Mouse (Mus musculus): Measurements from ENCODE around the gene Ubr3.
"Not testable (repeated sequence)": the region's sequence is repeated elsewhere in the genome, so short reads cannot be mapped to it uniquely, and the experiment has no call there.

The Ubr3 gene

DNA sequence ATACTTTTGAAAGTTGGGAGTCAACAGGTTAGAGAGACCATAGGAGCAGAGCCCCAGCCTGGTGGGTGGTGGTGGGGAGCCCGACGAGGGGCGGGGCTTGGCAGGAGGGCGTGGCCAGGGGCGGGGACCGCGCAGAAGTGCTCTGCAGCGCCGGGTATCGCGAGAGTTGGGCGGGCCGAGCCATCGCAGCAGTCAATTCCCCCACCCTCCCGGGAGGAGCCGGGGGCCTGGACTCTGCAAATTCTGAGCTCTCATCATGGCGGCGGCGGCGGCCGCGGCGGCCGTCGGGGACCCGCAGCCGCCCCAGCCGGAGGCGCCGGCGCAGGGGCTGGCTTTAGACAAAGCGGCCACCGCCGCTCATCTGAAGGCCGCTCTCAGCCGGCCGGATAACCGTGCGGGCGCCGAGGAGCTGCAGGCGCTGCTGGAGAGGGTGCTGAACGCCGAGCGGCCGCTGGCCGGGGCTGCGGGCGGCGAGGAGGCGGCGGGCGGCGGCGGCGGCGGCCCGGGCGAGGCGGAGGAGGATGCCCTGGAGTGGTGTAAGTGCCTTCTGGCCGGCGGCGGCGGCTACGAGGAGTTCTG is at the start of gene Ubr3:
Gene Ubr3 (plus strand): TSS at position 208 of the 579 bp plus-strand sequence.
- peak; percentile 97 for DNase-seq (ENCODE audit: low spot score)

DNA sequence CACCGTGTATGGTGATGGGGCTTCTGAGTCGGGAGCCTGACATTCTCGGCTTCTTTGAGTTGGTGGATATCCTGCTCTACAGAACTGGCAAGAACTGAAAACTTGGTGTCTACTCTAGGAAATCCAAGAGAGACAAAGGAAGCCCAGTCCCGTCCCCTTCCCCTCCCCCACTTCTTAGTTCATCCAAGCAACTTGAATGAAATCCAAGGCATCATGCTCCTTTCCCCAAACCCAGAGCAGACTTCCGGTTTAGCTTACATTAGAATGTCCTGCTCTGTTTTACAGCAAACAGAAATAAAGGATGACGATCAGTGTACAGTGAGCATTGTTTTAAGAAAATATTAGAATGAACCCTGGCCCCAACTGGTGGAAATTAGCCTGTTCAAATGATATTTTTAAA is 47.8 kb upstream of the Ubr3 start:
- DNase-seq (ENCODE audit: low spot score): no peak

DNA sequence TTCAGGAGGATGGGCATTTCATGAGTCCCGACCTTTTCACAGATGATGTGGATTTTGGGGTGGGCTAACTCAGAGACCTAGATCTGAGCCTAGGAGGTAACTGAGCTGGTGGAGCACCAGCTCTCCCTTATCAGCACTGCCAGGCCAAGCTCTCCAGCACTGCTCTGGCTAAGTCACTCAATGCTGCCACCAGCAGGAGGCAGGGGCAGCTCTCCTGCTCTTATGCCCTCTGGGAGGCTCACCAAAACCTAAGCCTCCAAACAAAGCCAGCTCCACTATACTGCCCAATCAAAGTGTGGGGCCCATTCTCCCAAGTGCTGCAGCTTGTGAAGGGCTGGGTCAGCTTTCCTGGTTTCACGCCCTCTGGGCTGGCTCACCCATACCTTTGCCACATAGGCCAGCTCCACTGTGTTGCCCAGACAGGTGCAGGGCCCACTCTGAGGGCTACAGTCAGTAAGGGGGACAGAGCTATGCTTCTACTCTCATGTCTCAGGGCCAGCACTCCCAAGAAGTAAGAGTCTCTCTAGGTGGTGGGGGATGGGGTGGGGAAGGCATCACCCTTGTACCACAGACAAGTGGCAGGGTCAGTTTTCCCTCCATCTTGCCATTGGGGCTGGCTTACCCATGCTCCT is 45.5 kb upstream of the Ubr3 start:
- DNase-seq (ENCODE audit: low spot score): no peak

DNA sequence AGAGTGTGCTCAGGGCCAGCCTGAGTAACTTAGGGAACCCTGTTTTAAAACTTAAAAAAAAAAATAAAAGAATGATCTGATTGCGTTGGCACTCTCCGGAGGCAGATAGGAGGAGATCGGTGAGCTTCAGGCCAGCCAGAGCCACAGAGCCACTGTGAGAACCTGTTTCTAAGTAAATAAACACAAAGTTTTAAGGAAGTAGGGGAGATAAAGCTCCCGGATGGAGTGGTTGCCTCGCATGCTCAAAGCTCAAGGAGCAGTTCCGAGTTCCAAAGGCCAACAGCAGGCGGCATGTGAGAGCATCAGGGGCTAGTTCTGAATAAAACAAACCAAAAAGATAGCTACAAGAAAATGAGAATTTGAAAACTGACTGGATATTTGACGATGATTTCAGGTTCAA is 40.7 kb upstream of the Ubr3 start:
- DNase-seq (ENCODE audit: low spot score): no peak

DNA sequence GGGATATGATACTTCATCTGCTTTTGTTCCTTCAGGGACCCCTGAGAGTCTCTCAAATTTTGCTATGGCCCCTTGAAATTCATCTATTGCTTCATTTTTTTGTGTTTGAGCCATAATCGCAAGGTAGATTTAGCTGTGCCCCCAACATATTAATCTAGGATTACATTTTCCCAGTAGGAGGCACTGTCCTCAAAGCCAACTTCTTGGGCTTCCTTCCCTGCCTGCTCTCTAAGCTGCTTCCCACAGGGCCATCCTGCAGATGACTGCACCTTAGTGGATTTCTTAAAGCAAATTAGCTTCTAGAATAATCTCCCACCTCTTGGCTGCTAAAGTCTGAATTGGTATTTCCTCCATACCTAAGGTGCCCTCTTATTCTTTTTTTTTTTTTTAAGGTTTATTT is 39.2 kb upstream of the Ubr3 start:
- no peak for DNase-seq (ENCODE audit: low spot score)

DNA sequence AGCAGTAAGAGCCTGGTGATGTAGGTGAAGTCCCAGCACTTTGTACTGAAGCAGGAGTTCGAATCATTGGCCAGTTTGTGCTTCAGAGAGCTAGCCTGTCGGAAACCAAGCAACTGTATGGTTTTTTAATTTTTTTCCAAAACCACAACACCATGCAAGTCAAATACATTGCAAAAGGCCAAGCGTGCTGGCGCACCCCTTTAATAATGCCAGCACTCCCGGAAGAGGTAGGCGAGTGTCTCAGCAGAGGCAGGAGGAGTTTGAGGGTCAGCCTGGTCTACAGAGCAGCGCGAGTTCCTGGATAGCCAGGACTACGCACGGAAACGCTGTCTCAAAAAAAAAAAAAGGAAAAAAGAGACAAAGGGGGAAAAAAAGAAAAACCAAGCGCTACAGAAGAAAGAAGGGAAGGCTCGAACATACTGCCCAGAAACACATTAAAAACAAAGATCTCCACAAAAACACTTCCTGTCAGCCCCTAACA is 36.0 kb upstream of the Ubr3 start:
- DNase-seq (ENCODE audit: low spot score): no peak

DNA sequence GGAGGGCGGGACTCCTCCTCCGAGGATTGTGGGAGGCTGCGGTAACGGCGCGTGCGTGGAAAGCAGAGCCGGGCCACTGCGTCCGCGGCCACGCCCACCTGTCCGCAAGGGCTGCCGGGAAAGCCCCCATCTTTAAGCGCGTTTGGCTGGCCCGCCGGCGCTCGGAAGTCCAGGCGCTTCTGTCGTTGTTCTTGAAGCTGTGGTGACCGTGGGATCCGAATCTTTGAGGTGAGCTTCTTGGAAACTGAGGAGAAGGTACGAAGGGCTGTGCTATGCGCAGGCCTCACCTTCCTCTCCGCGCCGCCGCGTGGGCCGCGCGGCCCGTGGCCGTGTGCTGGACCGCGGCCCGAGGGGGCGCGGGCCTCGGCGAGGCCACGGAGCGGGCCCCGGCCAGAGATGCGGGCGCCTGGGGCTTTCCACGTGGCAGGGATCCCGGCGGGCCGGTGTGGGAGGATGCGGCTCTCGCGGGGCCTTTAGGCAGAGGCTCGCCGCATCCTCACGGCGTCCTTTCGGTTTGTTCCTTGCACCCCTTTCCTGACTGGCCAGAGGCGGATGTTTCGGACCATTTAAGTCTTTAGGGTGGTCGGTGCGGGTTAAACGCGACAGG is 35.5 kb upstream of the Ubr3 start, which contains the start of gene Ssb:
Gene Ssb (plus strand): TSS at position 78 of the 607 bp plus-strand sequence.
- DNase-seq (ENCODE audit: low spot score): peak; percentile 88

DNA sequence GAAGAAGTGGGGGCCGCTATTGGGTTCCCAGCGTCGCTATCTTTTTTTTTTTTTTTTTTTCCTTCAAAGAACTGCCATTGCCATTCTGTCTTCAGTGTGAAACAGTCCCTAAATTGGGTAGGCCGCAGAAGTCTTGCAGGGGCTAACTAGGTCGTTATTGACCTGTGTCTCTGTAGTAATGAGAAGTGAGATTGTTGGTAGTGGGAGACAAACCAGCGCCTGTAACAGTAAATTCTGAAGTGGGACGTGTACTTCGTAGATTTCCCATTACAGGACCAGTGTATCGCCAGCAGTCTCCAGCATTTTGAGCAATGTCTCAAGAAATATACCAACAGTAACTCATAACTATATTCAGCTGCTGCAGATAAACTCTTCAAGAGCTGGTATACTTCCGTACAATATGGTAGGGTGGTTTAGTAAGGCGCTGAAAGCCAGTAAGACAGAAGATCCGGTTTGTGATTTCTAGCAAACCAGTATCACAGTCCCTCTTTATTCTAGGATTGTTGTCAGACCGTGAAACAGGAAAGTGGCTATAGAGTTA is 34.9 kb upstream of the Ubr3 start:
- no peak for DNase-seq (ENCODE audit: low spot score)

DNA sequence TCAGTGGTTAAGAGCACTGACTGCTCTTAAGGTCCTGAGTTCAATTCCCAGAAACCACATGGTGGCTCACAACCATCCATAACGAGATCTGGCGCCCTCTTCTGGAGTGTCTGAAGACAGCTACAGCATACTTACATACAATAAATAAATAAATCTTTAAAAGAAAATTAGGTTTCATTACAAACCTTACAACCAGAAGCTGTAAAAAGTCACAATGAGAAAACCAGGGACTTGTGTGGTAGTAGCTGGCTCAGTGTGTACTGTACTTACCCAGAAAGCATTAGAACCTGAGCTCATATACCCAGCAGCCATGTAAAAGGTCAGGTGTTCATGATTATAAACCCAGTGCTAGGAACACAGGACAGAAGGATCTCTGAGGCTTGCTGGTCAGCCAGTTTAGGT is 13.1 kb upstream of the Ubr3 start:
- DNase-seq (ENCODE audit: low spot score): no peak

DNA sequence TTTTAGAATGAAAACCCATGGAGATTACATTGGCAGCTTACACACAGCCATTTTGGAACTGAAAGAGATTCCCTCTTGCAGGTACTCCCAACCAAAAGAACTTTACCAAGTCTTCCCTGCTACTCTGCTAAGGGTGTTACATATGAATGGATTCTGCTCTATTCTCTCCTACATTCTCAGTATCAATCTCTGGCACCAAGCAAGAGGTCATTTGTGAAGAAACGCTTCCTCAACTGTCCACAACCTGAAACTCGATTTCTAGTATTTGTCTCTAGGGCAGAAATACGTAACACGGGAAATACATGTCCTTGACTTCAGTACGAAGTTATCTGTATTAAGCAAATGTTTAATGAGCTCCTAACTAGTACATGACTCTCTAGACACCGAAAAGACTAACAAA is 12.5 kb upstream of the Ubr3 start:
- DNase-seq (ENCODE audit: low spot score): no peak

DNA sequence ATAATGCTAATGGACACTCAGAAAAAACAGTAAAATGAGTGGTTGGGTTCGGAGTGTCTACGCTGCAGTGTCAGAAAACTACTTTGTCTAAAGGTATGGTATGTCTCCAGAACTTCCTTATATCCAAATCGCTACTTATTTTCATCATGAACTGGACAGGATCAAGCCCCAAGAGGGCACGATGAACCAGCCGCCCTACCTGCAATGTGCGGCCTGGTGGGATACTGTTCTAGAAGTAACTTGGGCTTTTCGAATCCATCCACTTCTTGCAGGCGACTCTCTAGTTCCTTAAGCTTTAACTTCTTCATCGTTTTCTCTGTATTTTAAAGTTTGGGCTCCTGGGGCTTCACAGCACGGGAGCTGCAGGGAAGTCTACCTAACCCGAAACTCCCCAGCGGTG is 12.0 kb upstream of the Ubr3 start:
- DNase-seq (ENCODE audit: low spot score): no peak

DNA sequence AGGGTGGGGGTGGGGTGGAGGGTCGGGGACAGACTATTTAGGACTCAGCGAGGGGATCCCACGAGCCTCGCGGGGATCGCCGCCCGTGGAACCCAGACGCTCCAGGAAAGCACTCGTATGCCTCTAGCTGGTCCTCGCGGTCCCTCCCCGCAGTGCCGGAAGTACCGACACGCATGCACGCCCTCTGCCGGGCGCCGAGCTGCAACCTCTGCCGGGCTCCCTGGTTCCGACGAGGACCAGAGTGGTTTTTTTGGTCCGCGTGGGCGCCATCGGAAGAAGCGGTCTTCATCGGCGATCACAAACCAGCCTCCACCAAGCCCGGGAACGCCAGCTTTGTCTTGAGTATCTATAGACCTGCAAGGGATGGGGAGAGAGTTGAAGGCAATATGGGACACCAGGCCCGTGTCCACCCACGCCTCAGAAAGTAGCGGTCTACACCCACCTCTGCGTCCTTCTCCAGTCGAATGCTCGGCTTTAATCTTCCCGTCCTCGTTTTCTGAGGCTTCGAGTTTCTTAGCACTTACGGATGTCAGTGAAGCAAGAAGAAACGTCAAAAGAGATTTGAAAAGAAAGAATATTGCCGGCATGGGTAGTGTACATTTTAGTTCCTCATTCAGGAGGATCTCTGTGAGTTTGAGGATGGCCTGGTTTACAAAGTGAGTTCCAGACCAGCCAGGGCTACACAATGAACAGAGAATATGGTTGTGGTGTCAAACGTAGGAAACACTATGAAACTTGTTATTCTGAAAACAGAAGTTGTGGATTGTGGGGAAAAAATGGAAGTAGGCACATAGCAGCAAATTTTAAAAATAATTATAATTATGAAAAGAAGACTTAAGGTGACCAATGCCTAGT is 11.4 kb upstream of the Ubr3 start, which contains the start of gene Mettl5:
Gene Mettl5 (minus strand): TSS at position 165 of the 855 bp plus-strand sequence.
- DNase-seq (ENCODE audit: low spot score): peak; percentile 83

DNA sequence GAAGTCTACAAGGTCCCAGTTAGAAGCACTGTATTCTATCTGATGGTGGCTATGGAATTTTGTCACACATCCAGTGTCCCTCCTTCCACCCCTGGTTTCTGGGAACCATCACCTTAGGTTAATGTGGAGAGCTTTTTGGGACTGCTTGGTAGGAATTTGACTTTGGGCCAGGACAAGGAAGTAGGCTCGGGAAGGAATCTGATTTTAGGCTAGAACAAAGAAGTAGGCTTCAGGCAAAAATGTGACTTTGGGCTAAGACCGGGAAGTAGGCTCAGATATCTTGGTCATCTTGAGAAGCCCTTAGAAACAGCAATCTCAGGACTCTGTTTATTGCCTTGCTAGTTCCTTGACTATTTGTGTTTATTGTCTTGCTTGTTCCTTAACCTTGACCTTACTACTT is 8.1 kb upstream of the Ubr3 start:
- no peak for DNase-seq (ENCODE audit: low spot score)

DNA sequence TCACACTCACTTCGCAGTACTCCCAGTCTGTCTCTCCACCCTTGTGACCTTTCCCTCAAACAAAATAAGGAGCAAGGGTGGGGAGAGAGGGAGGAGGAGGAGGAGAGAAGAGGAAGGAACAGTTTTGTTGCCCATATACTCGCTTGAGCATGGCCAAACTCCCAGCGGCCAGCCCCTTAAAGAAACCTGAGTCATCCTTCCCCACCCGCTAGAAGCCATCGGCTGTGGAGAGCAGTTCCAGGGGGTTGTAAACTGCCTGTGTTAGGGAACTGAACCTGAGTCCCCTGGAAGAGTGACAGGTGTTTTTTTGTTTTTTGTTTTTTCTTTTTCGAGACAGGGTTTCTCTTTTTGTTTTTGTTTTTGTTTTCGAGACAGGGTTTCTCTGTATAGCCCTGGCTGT is 6.2 kb upstream of the Ubr3 start:
- no peak for DNase-seq (ENCODE audit: low spot score)

DNA sequence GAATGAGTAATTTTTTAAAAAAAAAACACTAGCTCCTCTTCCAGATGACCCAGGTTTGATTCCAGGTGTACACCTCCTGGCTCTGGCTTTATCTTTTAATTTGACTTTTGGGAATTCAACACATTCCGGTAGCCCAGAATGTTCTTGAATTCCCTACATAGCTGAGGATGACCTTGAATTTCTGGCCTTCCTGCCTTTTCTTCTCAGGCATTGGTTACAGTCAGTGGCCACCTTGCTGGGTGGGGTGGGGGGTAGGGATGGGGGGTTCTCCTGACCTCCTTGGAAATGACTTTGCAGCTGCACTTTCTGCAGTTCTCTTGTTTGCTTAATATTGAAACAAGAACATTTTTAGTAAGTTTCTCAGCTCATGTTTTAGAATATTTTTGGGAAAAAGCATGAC is 3.9 kb upstream of the Ubr3 start:
- DNase-seq (ENCODE audit: low spot score): no peak

DNA sequence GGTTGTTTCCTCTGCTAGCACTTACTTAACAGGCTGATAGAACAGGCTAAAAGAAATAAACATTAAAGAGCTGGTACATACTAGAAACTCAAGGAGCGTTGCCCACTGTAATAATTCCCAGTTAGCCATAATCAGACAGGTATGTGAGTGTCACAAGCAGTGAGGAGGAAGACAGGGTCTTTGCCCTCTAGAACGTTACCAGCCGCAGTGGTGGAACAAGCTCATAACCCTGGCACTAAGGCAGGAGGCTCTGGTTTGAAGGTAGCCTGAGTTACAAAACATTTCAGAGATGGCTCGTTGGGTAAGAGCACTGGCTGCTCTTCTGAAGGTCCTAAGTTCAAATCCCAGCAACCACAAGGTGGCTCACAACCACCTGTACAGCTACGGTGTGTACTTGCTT is 3.2 kb upstream of the Ubr3 start:
- DNase-seq (ENCODE audit: low spot score): no peak

DNA sequence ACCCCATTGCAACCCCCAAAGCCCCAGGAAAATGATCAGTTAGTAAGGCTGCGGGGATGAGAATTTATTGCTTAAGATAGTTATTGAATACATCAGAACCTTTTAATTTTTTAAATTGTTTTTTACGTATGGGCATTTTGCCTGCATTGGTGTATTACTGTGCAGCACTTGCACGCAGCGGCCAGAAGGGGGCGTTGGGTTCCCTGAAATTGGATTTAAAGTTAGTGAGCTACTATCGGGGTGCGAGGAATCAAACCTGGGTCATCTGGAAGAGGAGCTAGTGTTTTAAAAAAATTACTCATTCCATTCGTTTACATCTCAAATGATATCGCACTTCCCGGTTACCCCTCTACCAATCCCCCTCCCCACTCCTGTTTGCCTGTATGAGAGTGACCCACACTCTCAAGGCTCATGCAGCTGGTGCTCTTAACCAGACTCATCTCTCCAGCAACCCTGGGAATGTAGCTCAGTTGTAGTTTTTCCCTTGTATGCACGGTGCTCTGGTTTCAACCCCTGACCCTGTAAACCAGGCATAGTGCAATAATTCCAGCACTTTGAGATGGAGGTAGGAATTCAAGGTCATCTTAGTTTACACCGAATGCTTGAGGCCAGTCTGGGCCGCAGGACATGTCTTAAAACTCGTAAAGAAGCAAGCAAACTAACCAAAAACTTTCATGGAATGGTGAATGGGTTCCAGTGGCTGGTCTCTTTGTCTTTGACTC is 1.4 kb upstream of the Ubr3 start:
- DNase-seq (ENCODE audit: low spot score): no peak

DNA sequence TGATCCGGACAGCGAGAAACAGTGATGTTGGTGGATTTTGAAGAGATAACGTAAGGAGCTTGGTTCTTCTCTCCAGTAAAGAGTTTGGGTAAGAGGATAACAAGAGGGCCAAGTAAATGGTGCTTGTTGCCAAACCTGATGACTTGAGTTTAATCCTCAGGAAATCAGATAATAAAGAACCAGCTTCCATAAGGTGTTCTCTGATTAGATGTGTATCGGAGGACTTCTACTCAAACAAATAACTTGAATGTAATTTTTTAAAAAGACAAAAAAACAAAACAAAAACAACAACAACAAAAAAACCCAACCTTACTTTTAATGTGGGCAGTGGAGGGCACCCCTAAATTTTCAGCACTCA is 843 bp upstream of the Ubr3 start:
- no peak for DNase-seq (ENCODE audit: low spot score)

DNA sequence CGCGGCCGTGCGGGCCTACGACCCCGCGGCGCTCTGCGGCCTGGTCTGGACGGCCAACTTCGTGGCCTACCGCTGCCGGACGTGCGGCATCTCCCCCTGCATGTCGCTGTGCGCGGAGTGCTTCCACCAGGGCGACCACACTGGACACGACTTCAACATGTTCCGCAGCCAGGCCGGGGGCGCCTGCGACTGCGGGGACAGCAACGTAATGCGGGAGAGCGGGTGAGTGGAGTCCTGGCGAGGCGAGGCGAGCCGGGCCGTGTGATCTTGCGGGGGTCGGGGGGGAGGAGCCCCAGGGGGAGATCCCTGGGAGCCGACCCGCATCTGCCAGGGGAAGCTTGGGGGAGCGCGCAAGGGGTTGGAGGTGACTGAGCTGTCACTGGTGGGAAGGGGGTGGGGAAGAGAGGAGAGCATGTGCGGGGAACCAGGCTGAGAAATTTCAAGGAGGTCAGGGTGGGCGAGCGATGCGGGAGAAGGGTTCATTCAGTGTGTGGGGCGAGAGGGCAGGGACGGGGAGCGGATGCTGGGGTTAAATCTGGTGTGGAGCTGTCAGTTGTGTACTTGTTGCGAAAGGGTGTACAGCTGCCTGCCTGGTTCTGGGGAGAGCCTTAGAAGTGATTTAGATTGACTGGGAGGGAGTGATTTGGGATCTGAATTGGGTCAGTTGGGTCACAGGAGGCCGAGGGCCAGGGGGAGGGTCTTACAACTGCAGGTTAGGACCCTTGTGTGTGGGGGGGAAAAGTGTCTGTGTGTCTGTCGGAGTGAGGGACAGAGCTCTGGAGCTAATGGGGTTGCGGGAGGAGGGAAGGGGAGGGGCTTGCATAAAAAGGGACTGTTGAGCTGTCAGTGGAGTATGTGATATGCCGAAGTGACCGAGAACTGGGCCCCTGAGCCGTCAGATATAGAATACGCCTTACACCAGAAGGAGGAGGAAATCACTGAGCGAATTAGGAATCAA is 851 bp downstream of the Ubr3 start:
- peak; percentile 27 for DNase-seq (ENCODE audit: low spot score)

DNA sequence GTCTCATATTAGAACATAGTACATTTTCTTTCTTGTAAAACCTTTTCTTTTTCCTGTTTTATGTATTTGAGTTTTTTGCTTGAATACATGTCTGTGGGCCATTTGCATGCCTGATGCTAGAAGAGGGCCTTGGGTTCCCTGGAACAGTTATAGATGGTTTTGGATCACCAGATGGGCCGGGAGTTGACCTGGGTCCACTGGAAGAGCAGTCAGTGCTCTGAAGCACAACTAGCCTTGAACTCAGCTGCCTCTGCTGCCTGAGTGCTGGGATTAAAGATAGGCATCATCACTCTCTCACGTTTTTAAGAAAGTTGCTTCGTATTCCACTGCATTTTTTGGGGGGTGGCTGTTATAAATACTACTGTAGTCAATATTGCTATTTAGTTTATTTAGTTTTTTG is 6.5 kb downstream of the Ubr3 start:
- no peak for DNase-seq (ENCODE audit: low spot score)

DNA sequence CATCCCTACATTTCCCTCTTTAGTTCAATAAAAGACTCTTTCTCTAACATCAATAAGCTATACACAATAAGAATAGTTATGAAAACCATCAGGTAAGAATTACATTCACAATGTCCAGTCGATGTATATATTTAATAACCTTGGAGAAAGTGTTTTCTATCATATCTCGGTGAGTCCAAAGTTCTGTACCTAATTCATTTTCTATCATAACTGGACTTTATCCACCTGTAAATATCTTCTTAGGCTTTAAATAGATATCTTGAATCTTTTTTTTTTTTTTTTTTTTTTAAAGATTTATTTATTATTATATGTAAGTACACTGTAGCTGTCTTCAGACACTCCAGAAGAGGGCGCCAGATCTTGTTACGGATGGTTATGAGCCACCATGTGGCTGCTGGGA is 10.3 kb downstream of the Ubr3 start:
- DNase-seq (ENCODE audit: low spot score): not testable (repeated sequence)
